Mouse (Mus musculus): ENCODE data around the gene Nr1d1. TPM values are rescaled to one million over a fixed set of nuclear protein-coding genes. Genes with fewer than 3 reads are reported as not detected.

The Nr1d1 gene
- polyA plus RNA-seq, 1 experiment from 2014 or later: 3.5 TPM

- Histone ChIP-seq H3K9ac (ENCODE audit: low read depth, low read length) (peak overlapping the region; percentile 42), H3K36me3 (ENCODE audit: insufficient read depth, low read length) (no peaks in the 10 kb centered on the region), H3K9me3 (replicated peaks; ENCODE audit: low read length) (no peaks in the 10 kb centered on the region), H3K4me3 (replicated peaks; ENCODE audit: low read depth, low read length) (0 out of 2 replicates have a peak overlapping the region, but pooled peaks have one; percentile 9), H3K4me2 (ENCODE audit: low read length) (peak overlapping the region; percentile 50), H3K27me3 (ENCODE audit: insufficient read depth, low read length) (no peaks in the 10 kb centered on the region), H3K27ac (peak overlapping the region; percentile 62), H3K4me1 (replicated peaks; ENCODE audit: insufficient read depth, low read length) (peaks cover 91% of the 10 kb centered on the region)
- WGBS: 7% methylated on average over 19 of the region's 19 CpGs
- ATAC-seq (replicated peaks; ENCODE audit: low FRiP score, low read depth) (0 out of 2 replicates have a peak, but pooled peaks have one; percentile 29), DNase-seq (ENCODE audit: low spot score) (peak; percentile 83)
- TF ChIP-seq CTCF (IDR thresholded peaks at IDR 0.05; ENCODE audit: low read depth): no peak
Observed at GRCm38 (mm10) chr11:98746855-98747693, 28.1 kb downstream of the Nr1d1 start.

- H3K4me3 ChIP-seq (replicated peaks; ENCODE audit: low read depth, low read length): no peak overlapping the region
Observed at GRCm38 (mm10) chr11:98745932-98746853, 28.9 kb downstream of the Nr1d1 start.

GRCm38 (mm10) chr11:98744456-98745019 lies 30.6 kb downstream of the Nr1d1 start:
- peak overlapping the region; percentile 84 for H3K4me2 ChIP-seq (ENCODE audit: low read length)
- DNase-seq (ENCODE audit: low spot score): no peak
- no peaks in the 10 kb centered on the region for H3K27me3 ChIP-seq (ENCODE audit: insufficient read depth, low read length)
- H3K9me3 ChIP-seq (replicated peaks; ENCODE audit: low read length): no peaks in the 10 kb centered on the region
- peak overlapping the region; percentile 42; the same call in 1 of the 2 replicates for H3K9ac ChIP-seq (ENCODE audit: low read depth, low read length)
- H3K4me1 ChIP-seq (replicated peaks; ENCODE audit: insufficient read depth, low read length): peaks cover 81% of the 10 kb centered on the region
- no peak for ATAC-seq (replicated peaks; ENCODE audit: low FRiP score, low read depth)
- H3K27ac ChIP-seq: peak overlapping the region; percentile 95
- WGBS: 29% methylated on average over 7 of the region's 7 CpGs
- H3K36me3 ChIP-seq (ENCODE audit: insufficient read depth, low read length): no peaks in the 10 kb centered on the region
- H3K4me3 ChIP-seq (replicated peaks; ENCODE audit: low read depth, low read length): peak overlapping the region; percentile 97; the same call in 1 of the 2 replicates
- TF ChIP-seq CTCF (IDR thresholded peaks at IDR 0.05; ENCODE audit: low read depth): no peak

More at GRCm38 (mm10) chr11:98745932-98746853, 28.9 kb downstream of the Nr1d1 start:
- Histone ChIP-seq H3K27me3 (ENCODE audit: insufficient read depth, low read length) (no peaks in the 10 kb centered on the region), H3K27ac (peak overlapping the region; percentile 62), H3K9ac (ENCODE audit: low read depth, low read length) (peak overlapping the region; percentile 42), H3K4me2 (ENCODE audit: low read length) (peak overlapping the region; percentile 50; the same call in 1 of the 2 replicates), H3K36me3 (ENCODE audit: insufficient read depth, low read length) (no peaks in the 10 kb centered on the region), H3K9me3 (replicated peaks; ENCODE audit: low read length) (no peaks in the 10 kb centered on the region), H3K4me1 (replicated peaks; ENCODE audit: insufficient read depth, low read length) (peaks cover 84% of the 10 kb centered on the region)
- no peak for DNase-seq (ENCODE audit: low spot score)
- no peak for ATAC-seq (replicated peaks; ENCODE audit: low FRiP score, low read depth)
- WGBS: 45% methylated on average over 12 of the region's 12 CpGs
- no peak for TF ChIP-seq CTCF (IDR thresholded peaks at IDR 0.05; ENCODE audit: low read depth)

GRCm38 (mm10) chr11:98743655-98744345 lies 31.3 kb downstream of the Nr1d1 start:
- DNase-seq (ENCODE audit: low spot score): peak; percentile 93
- Histone ChIP-seq H3K4me1 (replicated peaks; ENCODE audit: insufficient read depth, low read length) (peaks cover 74% of the 10 kb centered on the region), H3K9me3 (replicated peaks; ENCODE audit: low read length) (no peaks in the 10 kb centered on the region), H3K4me2 (ENCODE audit: low read length) (peak overlapping the region; percentile 84), H3K9ac (ENCODE audit: low read depth, low read length) (peak overlapping the region; percentile 42; the same call in 1 of the 2 replicates), H3K27me3 (ENCODE audit: insufficient read depth, low read length) (no peaks in the 10 kb centered on the region), H3K27ac (peak overlapping the region; percentile 95), H3K36me3 (ENCODE audit: insufficient read depth, low read length) (no peaks in the 10 kb centered on the region), H3K4me3 (replicated peaks; ENCODE audit: low read depth, low read length) (peak overlapping the region; percentile 97)
- peak; percentile 33 for ATAC-seq (replicated peaks; ENCODE audit: low FRiP score, low read depth)
- 9% methylated on average over 9 of the region's 9 CpGs for WGBS
- TF ChIP-seq CTCF (IDR thresholded peaks at IDR 0.05; ENCODE audit: low read depth): no peak

GRCm38 (mm10) chr11:98742397-98743291 lies 32.5 kb downstream of the Nr1d1 start:
- Histone ChIP-seq H3K4me2 (ENCODE audit: low read length) (peak overlapping the region; percentile 84), H3K9ac (ENCODE audit: low read depth, low read length) (peak overlapping the region; percentile 90), H3K4me3 (replicated peaks; ENCODE audit: low read depth, low read length) (peak overlapping the region; percentile 97), H3K4me1 (replicated peaks; ENCODE audit: insufficient read depth, low read length) (peaks cover 62% of the 10 kb centered on the region), H3K27ac (peak overlapping the region; percentile 95), H3K36me3 (ENCODE audit: insufficient read depth, low read length) (no peaks in the 10 kb centered on the region), H3K27me3 (ENCODE audit: insufficient read depth, low read length) (no peaks in the 10 kb centered on the region), H3K9me3 (replicated peaks; ENCODE audit: low read length) (no peaks in the 10 kb centered on the region)
- WGBS: 1% methylated on average over 21 of the region's 21 CpGs
- DNase-seq (ENCODE audit: low spot score): peak; percentile 32
- no peak for TF ChIP-seq CTCF (IDR thresholded peaks at IDR 0.05; ENCODE audit: low read depth)
- ATAC-seq (replicated peaks; ENCODE audit: low FRiP score, low read depth): 0 out of 2 replicates have a peak, but pooled peaks have one; percentile 7
